Mouse (Mus musculus) G1E (cell line): ENCODE measurements around the gene Tenm2. TPM values are rescaled to one million over a fixed set of nuclear protein-coding genes. Genes with fewer than 3 reads are reported as not detected.

Source experiments
- ATAC-seq: 2 replicates; pipeline ENCODE4 v1.8.0; 2016; ENCODE audit warnings: mild to moderate bottlenecking; ENCODE audit not compliant: insufficient number of reproducible peaks, poor library complexity, low FRiP score, severe bottlenecking; ENCODE audit errors: extremely low read depth
- DNase-seq: peaks from one replicate; pipeline ENCODE4 v3.0.0; 2012; ENCODE audit warnings: low spot score
- H3K27me3 ChIP-seq: 2 replicates; pipeline ENCODE4 v1.6.1; 2012; ENCODE audit warnings: mild to moderate bottlenecking, low read length, inconsistent platforms; ENCODE audit not compliant: insufficient read depth
- H3K36me3 ChIP-seq: replicated peaks from 2 replicates; pipeline ENCODE3; 2012; ENCODE audit warnings: mild to moderate bottlenecking, inconsistent platforms
- H3K4me1 ChIP-seq: 2 replicates; pipeline ENCODE4 v1.6.1; 2012; ENCODE audit warnings: low read depth, low read length, inconsistent platforms, mixed read lengths; ENCODE audit not compliant: insufficient read depth
- H3K4me3 ChIP-seq: 2 replicates; pipeline ENCODE4 v1.5.1; 2012; ENCODE audit warnings: low read depth, mild to moderate bottlenecking, inconsistent platforms, low read length, moderate library complexity, mixed read lengths
- H3K9me3 ChIP-seq: replicated peaks from 2 replicates; pipeline ENCODE4 v1.6.1; 2012; ENCODE audit warnings: inconsistent platforms
- CTCF ChIP-seq: IDR thresholded peaks from 2 replicates; pipeline ENCODE4 v1.5.1; 2012; ENCODE audit warnings: low read depth, low read length, inconsistent platforms, mixed read lengths
- GATA1 ChIP-seq: IDR thresholded peaks from 2 replicates; pipeline ENCODE4 v1.6.1; 2012; ENCODE audit warnings: borderline replicate concordance, low read length, inconsistent platforms, mixed read lengths
- GATA2 ChIP-seq: IDR thresholded peaks from 2 replicates; pipeline ENCODE4 v1.6.1; 2012; ENCODE audit warnings: low read depth, low read length, inconsistent platforms, borderline replicate concordance
- POLR2AphosphoS5 ChIP-seq: IDR thresholded peaks from 2 replicates; pipeline ENCODE4 v1.6.1; 2012; ENCODE audit warnings: low read depth, low read length, inconsistent platforms; ENCODE audit not compliant: insufficient replicate concordance
- TAL1 ChIP-seq: conservative IDR thresholded peaks from 2 replicates; pipeline ENCODE4 v1.6.1; 2012; ENCODE audit warnings: low read depth, low read length, inconsistent platforms, mixed read lengths
- polyA plus RNA-seq: library from polyadenylated mRNA; stranded (reverse); fragments of >175 nt; gene quantifications from 2 replicates; pipeline ENCODE4 v1.2.3, GENCODE M21; 2012
- total RNA-seq, 2 experiments: library from RNA; stranded (forward) in 1 of 2; stranded (reverse) in 1 of 2; fragments of 200-1000 nt in 1 of 2; fragments of >200 nt in 1 of 2; fragmentation: Nextera tagmentation in 1 of 2; gene quantifications; 2 replicates each; pipeline ENCODE4 v1.2.3; 2014 to 2017

Gene Tenm2
- total and polyA plus RNA-seq, 3 experiments = 0.44 TPM; not detected in 2

- no peaks in the 10 kb centered on the region for H3K27me3 ChIP-seq
- no peak overlapping the region for H3K4me3 ChIP-seq
- no peaks in the 10 kb centered on the region for H3K4me1 ChIP-seq
- no peaks in the 10 kb centered on the region for H3K9me3 ChIP-seq
- ATAC-seq (no peak), DNase-seq (no peak)
- TF ChIP-seq GATA1 (no peak), TAL1 (no peak), POLR2AphosphoS5 (no peak)
- H3K36me3 ChIP-seq = no peaks in the 10 kb centered on the region
These were observed 170.3 kb downstream of the Tenm2 start for GRCm38 (mm10) chr11:37065459-37065858.

GRCm38 (mm10) chr11:37046671-37047070, 189.1 kb downstream of the Tenm2 start:
- ATAC-seq = no peak
- H3K27me3 ChIP-seq = no peaks in the 10 kb centered on the region
- no peak overlapping the region for H3K4me3 ChIP-seq
- no peaks in the 10 kb centered on the region for H3K4me1 ChIP-seq
- H3K9me3 ChIP-seq = no peaks in the 10 kb centered on the region
- TF ChIP-seq GATA2 = no peak
- no peak for TF ChIP-seq POLR2AphosphoS5
- no peak for TF ChIP-seq GATA1
- TF ChIP-seq TAL1 = no peak
- no peak for TF ChIP-seq CTCF
- H3K36me3 ChIP-seq = no peaks in the 10 kb centered on the region
- DNase-seq = no peak

GRCm38 (mm10) chr11:37041259-37041658, 194.5 kb downstream of the Tenm2 start:
- Histone ChIP-seq H3K4me3 (no peak overlapping the region), H3K27me3 (no peaks in the 10 kb centered on the region), H3K9me3 (peaks cover 3% of the 10 kb centered on the region), H3K4me1 (no peaks in the 10 kb centered on the region), H3K36me3 (no peaks in the 10 kb centered on the region)
- DNase-seq (no peak), ATAC-seq (no peak)
- TF ChIP-seq GATA1 (no peak), GATA2 (no peak), TAL1 (no peak), POLR2AphosphoS5 (no peak), CTCF (no peak)

- TF ChIP-seq GATA1 (no peak), POLR2AphosphoS5 (no peak), GATA2 (no peak), CTCF (no peak), TAL1 (no peak)
- Histone ChIP-seq H3K9me3 (peaks cover 3% of the 10 kb centered on the region), H3K4me1 (no peaks in the 10 kb centered on the region), H3K36me3 (no peaks in the 10 kb centered on the region), H3K4me3 (no peak overlapping the region), H3K27me3 (no peaks in the 10 kb centered on the region)
- ATAC-seq (no peak), DNase-seq (no peak)
These were observed 196.5 kb downstream of the Tenm2 start for GRCm38 (mm10) chr11:37039283-37039682.

- no peaks in the 10 kb centered on the region for H3K27me3 ChIP-seq
These were observed 204.3 kb downstream of the Tenm2 start for GRCm38 (mm10) chr11:37031305-37032055.

GRCm38 (mm10) chr11:37011900-37012299, 223.9 kb downstream of the Tenm2 start:
- Histone ChIP-seq H3K36me3 (no peaks in the 10 kb centered on the region), H3K4me3 (no peak overlapping the region), H3K27me3 (no peaks in the 10 kb centered on the region), H3K4me1 (no peaks in the 10 kb centered on the region), H3K9me3 (no peaks in the 10 kb centered on the region)
- no peak for DNase-seq
- no peak for ATAC-seq
- TF ChIP-seq POLR2AphosphoS5 = no peak
- TF ChIP-seq TAL1 = no peak
- TF ChIP-seq GATA1 = no peak
- TF ChIP-seq GATA2 = no peak
- TF ChIP-seq CTCF = no peak

More at GRCm38 (mm10) chr11:37031305-37032055, 204.3 kb downstream of the Tenm2 start:
- TF ChIP-seq GATA1 = no peak
- TF ChIP-seq TAL1 = no peak
- TF ChIP-seq POLR2AphosphoS5 = no peak
- no peak for TF ChIP-seq GATA2
- TF ChIP-seq CTCF = no peak
- no peak for DNase-seq
- H3K4me1 ChIP-seq = no peaks in the 10 kb centered on the region
- no peak overlapping the region for H3K4me3 ChIP-seq
- H3K9me3 ChIP-seq = peaks cover 4% of the 10 kb centered on the region; the same call in 1 of the 2 replicates
- no peak for ATAC-seq
- H3K36me3 ChIP-seq = no peaks in the 10 kb centered on the region

GRCm38 (mm10) chr11:37009243-37009642, 226.5 kb downstream of the Tenm2 start:
- Histone ChIP-seq H3K4me1 (no peaks in the 10 kb centered on the region), H3K9me3 (no peaks in the 10 kb centered on the region), H3K4me3 (no peak overlapping the region), H3K27me3 (no peaks in the 10 kb centered on the region), H3K36me3 (no peaks in the 10 kb centered on the region)
- DNase-seq (no peak), ATAC-seq (no peak)
- no peak for TF ChIP-seq GATA2
